Mouse (Mus musculus) T-helper 2 cell (primary cell): ENCODE results near the gene Inca1.

Experiments used
- in situ Hi-C: fragments of 300-600 bp; cut with MboI, MseI; formaldehyde crosslinking; loops from one replicate; pipeline ENCODE4 v1.15.1; 2025; ENCODE audit warnings: high pct_unique_total_duplicates

Gene Inca1

DNA sequence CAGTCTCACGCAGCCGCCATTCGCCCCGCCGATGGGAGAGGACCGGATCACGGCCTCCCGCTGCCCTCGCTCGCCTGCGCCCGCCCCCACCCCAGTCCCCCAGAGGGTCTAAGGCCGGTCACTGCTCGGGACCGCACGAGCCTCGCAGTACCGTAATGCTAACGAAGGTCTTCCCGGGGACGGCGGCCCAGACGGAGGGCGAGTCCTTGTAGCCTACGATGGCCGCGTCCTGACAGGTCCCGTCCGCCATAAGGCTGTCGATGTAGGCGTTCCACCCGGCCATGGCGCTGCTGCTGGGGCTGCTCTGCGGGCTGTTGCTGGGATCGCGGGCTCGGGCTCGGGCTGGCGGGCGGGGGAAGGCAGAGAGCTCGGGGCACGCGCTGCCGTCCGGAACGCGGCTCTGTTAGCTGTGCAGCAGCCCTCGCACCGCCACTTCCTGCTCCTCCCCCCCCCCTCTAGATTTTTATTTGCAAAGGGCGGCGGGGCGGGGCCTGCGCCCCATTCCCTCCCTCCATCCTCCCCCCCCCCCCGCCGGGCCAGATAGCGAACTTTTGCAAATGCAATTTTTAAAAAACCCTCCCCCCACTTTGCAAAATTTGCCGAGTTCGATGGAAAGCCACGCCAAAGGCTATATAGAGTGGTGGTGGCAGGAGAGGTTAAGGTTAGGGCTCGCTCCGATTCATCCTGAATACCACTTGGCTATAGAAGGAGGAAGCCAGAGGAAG is 45.6 kb downstream of the Inca1 start, which contains the start of gene Pfn1:
TSS of gene Pfn1 (minus strand) at position 447 of the 725 bp plus-strand sequence.
- in situ Hi-C loops: loop anchor here (25.0 kb wide), 2 partner anchors 892 to 1242 kb away; partner anchors contain the start of genes Kdm6b, Polr2a, Slc35g3 and Zbtb4

DNA sequence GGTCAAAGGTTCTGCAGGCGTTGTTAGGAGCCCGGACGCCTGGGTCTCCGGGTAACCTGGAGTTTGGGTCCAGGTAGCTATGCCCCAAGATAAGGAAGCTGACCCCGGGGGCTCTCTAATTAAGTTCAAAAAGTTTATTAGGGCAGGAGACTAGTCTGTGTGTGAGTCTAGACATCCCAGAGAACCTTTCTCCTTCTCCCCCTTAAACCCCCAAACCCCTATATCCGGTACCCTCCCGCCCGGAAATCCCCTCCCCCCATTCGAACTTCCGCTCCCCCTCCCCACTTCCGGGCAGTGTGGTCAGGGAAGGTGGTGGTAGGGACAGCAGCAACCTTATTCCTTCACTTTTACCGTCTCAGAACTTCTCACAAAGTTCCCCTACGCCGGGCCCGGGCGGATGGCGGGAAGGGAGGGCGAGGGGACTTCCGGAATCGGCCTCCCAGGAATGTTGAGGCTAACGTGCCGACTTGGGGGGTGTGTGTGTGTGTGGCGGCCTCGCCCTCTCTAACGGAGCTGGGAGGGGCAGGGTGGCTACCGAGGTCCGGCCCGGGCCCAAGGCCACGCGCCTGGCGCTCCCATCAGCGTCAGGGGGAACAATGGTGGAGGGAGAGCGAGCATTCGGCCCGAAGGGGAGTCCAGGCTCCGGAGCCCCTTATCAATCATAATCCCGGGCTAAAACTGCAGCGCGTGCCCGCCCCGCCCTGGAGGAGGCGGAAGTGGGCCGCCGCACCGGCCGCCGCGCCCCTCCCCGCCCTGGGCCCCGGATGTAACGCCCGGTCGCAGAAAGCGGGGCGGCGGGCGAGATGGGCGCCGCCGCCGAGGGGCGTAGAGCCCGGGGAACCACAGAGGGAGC is 46.4 kb downstream of the Inca1 start:
- in situ Hi-C loops: loop anchor here (25.0 kb wide), 2 partner anchors 891 to 1241 kb away; partner anchors contain the start of genes Kdm6b, Polr2a, Slc35g3 and Zbtb4

DNA sequence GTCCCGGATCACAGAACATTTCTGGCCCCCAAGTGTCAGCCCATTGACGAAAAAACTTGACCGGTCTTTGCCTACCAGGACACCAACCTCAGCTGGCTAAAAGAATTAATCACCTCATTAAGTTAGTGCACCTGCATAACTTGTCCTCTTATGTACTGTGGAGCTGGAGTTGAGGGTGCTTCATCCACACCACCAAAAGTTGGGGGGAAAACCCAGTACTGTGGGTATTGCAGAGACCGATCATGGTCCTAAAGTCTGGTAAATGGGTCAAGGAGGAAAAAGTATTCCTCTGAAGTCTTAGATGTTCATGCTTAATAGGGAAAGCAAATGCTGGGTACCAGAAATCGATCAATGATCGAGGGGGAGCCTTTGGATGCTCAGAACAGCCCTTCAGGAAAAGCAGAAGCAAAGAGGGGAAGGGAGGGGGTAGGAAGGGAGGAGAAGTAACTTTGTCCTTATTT is 47.0 kb downstream of the Inca1 start:
- in situ Hi-C loops: loop anchor here (25.0 kb wide), 2 partner anchors 891 to 1241 kb away; partner anchors contain the start of genes Kdm6b, Polr2a, Slc35g3 and Zbtb4

DNA sequence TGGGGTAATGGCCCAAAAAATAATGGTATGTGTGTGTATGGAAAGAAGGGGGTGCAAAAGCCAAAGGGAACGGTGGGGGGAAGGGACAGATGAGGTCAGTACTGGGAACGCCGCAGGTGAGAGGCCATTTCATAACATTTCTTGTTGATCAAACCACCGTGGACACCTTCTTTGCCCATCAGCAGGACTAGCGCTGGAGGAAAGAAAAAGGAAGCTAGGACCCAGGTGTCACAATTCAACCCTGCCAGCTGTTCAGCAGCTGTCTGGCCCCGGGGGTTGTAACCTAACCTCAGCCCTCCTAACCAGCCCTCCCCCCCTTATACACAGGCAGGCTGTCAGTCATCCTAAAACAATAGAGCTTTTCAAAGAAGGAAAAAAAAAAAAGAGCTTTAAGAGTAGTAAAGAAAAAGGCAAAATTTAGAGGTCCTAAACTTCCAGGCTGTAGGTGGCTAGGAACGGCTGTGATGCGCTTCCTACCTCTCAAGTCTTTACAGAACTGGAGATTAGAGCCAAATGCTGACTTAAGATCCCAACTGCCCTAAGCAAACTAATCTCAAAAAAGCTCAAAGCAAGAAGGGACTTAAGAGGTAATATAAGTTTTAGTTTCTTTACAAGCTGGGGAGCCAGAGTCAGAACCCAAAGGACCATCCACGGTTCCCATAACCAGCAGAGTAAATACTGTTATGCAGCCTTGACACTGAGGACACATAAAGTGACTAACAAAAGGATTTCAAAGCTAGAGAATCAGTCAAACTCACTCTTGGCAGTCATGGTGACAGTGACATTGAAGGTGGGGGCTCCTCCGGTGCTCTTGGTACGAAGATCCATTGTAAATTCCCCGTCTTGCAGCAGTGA is 47.7 kb downstream of the Inca1 start:
- in situ Hi-C loops: loop anchor here (25.0 kb wide), 2 partner anchors 890 to 1240 kb away; partner anchors contain the start of genes Kdm6b, Polr2a, Slc35g3 and Zbtb4

DNA sequence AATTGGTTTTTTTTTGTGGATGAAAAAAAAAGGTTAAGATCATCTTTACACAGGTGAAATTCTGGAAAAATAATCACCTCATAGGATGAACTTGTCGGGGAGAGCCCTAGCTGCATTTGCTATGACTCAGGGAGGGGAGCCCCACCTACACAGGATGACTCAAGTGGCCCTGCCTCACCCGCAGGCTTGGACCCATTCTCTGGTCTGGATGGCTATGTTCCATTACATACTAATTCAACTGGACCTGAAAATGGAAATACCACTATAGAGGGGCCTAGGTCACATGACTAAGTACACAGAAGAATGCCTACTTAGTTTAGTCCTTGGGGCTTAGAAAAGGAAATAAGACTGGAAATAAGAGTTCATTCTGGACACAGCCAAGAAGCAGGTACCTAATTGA is 48.6 kb downstream of the Inca1 start:
- in situ Hi-C loops: loop anchor here (25.0 kb wide), 2 partner anchors 889 to 1239 kb away; partner anchors contain the start of genes Kdm6b, Polr2a, Slc35g3 and Zbtb4

DNA sequence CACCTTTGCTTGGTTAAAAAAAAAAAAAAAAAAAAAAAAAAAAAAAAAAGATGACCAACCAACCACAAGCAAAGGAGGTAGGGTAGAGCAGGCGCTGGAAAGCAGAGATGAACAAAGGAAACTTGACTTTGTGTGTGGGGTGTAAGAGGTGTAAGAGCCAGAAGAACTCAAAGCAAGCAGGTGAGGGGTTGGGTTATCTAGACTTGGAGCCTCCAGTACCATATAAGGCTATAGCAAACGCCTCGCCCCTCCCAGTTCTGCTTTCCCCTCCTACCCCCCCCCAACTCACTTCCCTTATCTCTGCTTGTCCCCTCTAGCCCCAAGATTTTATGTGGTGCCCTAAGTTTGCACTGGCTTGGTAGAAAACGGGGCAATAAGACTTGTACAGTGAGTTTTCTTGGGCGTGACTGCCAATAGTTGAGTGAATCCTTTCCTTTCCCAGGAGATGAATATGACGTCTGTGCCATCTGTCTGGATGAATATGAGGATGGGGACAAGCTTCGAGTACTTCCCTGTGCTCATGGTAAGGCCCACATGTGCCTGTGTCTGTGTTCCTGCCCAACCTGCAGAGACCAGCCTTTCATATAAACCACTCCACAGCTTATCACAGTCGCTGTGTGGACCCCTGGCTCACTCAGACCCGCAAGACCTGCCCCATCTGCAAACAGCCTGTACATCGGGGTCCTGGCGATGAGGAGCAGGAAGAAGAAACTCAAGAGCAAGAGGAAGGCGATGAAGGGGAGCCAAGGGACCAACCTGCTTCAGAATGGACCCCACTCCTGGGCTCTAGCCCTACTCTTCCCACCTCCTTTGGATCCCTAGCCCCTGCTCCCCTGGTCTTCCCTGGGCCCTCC is 49.4 kb downstream of the Inca1 start:
- in situ Hi-C loops: loop anchor here (25.0 kb wide), 2 partner anchors 888 to 1238 kb away; partner anchors contain the start of genes Kdm6b, Polr2a, Slc35g3 and Zbtb4

DNA sequence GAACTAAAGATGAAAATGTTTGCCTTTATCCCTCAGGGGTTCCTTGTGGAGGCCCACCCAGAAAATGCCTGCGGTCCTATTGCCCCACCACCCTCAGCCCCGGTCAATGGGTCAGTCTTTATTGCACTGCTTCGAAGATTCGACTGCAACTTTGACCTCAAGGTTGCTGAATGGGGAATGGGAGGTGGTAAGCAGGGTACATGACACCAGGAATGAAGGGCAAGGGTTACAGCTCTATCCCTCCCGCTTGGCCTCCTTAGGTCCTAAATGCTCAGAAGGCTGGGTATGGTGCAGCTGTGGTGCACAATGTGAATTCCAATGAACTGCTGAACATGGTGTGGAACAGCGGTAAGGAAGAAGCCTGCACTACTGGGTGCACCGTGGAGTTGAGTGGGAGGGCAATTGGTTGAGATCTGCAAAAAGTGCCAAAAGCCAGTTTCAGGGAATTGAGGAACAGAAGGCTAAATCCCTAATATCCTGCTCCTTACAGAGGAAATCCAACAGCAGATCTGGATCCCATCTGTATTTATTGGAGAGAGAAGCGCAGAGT is 50.7 kb downstream of the Inca1 start:
- in situ Hi-C loops: no loop called here

DNA sequence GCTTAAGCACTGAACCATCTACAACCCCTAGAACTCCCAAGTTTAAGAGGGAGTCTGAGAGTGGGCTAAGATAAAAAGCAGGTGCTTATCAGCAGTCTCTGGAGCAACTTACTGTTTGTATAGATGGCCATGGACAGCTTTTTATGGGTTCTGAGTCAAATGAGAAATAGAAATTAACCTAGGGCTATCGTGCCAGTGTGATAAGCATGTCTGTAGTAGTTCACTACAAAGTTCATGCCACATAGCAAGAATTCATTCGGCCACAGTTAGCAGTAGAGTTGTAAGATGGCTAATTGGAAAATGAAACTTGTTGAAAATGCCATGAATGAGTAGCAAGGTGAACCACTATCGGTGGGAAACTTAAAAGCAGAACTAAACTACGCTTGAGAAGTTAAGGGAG is 51.4 kb downstream of the Inca1 start:
- in situ Hi-C loops: no loop called here

DNA sequence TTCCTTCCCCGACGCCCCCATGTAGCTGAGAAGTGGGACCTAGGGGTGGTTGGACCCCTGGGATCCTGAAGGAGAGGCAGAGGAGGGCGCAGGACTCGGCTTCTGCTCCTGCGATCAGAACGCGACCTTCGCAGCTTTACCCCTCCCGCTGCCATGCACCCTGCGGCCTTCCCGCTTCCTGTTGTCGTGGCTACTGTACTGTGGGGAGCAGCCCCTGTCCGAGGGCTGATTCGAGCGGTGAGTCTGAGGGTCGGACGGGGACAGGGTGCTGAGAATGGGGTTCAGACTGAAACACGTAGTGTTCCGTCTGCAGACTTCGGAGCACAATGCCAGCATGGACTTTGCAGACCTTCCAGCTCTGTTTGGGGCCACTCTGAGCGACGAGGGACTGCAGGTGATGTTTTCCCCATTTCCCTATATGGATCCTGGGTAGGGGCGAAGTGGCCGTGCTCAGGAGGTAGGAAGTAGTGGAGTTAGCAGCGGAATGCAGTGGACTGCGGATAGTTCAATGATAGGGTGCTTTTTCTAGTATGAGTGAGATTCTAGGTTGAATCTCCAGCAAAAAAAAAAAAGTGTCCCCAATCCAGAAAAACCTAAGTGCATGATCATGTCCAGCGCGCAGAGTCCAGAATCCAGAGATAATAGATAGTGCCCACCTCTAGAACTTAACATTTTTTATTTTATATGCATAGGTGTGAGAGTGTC is 52.1 kb downstream of the Inca1 start:
- in situ Hi-C loops: no loop called here

DNA sequence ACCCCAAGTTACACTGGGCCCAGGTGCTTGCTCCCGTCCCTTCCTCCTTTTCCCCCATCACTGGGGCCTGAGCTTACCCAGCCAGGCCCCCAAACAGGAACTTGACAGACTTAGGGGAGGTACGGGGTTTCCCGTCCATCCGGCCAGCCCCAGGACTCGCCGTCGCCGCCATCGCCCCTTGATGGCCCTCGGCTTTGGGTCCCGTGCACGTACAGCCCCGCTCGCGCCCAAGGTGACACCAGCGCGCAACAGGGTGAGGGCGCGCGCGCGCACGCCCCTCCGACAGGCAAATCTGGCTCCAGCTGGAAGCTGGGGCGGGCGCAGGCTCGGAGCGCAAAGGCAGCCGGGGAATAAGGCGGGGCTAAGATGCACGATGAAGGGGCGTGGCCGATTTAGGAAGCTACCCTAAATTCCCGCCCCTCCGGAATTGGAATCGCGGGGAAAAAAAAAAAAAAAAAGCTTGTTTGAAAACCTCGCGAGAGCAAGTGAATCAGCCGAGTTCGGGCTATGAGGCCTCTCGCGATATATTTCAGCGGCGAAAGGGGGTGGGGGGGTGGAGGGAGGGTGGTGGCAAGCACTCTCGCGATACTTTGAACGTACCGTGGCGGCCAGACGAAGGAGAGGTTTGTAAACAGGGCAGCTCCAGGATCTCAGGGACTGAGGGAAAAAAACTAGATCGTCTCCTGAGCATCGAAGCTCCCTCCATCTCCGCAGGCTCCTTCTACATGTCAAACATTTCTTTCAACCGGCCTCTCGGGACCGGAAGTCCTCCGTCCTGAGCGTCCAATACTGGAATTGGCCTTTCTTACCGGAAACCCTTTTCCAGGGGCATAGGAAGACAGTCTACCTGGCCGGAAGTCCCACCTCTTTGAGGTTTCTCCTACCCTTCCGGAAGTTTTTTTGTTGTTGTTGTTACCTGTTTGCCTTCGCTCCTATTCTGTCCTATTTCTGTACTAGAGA is 53.0 kb downstream of the Inca1 start, which contains the start of the genes Rnf167 and Slc25a11:
TSS of gene Rnf167 (plus strand) at position 545 of the 960 bp plus-strand sequence.
TSS of gene Slc25a11 (minus strand) at position 789 of the 960 bp plus-strand sequence.
- in situ Hi-C loops: no loop called here

DNA sequence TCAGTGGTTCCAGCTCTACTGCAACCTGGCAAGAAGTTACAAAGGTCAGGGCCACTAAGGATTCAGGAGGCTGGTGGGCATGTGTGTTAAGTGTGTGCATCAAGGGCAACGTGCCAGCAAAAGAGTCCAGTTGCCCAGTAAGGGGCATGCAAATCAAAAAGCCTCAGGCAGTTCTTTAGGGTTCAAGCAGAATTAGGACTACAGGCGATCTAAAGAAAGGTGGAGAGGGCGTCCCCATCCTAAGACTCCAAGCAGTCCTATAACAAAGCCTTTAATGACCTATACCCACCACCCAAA is 53.7 kb downstream of the Inca1 start:
- in situ Hi-C loops: no loop called here

DNA sequence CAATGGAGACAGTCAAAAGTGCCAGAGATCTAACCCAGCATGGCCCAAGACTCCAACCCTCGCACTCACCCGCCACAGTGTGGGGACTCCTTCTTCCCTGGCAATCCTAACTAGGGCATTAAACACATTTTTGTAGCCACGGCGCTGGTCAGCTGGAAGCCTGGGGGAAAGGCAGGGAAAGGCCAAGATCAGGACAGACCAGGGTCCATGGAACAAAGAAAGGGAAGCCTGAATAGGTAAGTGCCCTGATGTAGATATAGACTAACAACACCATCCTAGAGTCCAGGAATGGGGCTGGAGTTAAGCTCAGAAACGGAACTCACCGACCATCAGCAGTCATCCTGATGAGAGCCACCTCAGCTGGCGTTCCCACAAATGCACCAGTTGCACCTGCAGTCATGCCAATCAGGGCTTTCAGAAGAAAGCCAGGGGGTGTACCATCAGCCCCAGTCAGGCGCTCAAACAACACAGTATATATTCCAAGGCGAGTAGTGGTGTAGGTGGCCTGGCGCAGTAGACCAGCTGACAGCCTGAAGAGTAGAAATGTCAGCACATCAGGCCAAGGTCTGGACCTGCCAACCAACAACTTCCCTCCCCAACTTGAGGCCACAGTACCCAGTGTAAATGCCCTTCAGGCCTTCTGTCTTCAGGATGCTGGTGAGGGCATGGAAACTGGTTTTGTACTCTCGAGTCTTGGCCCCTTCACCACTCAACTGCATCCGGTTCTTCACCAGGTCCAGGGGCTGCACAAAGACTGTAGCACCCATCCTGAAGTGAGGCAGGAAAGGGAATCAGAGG is 54.3 kb downstream of the Inca1 start:
- in situ Hi-C loops: no loop called here

DNA sequence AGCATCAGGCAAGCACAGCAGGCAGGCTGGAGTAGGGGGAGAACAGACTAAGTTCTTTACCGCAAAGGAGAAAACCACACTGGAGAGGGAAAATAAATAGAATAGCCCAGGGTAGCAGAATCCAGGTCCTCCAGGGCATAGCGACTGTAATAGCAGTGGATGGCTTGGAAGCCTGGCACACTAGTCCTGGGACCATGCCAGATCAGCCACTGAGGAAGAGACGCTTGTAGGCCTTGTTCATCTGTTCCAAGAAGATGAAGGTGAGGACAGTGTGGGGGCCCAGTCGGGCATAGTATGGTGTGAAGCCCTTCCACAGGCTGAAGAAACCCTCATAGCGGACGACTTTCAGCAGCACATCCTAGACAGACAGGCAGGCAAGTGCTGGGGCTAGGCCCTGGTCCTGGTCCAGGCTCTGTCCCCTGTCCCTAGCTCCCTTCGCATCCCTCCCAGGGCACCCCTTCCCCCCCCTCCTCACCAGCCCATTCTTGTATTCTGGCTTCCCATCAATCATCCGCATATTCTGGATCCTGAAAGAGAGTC is 55.3 kb downstream of the Inca1 start:
- in situ Hi-C loops: no loop called here

DNA sequence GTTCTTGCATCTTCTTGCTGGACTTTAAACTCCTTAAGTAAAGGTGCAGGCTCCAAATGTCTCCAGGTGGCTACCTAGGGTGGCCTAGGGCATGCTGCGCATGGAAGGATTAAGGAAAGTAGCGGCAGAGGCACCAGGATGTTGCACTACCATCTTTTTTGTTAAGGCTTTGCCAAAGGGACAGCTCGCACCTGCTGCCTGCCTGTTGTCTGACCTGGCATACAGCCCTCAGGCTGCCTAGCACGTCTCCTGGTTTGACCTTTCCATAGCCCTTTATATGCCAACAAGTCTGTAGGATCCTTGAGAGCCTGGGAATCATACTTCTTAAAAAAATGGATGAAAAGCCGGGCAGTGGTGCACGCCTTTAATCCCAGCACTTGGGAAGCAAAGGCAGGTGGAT is 56.9 kb downstream of the Inca1 start:
- in situ Hi-C loops: no loop called here

DNA sequence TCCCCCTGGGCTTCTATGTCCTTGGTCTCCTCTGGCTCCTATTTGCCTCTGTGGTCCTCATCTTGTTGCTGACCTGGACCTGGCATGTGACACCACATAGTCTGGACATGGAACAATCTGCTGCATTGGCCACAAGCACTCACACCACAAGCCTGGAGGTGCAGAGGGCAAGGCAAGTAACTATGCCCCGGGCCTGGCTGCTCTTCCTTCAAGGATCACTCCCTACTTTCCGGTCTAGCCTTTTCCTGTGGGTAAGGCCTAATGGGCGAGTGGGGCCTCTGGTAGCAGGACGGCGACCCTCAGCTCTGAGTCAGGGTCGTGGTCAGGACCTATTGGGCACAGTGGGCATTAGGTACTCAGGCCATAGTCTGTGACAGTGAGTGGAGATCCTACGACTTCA is 58.7 kb downstream of the Inca1 start:
- in situ Hi-C loops: no loop called here

DNA sequence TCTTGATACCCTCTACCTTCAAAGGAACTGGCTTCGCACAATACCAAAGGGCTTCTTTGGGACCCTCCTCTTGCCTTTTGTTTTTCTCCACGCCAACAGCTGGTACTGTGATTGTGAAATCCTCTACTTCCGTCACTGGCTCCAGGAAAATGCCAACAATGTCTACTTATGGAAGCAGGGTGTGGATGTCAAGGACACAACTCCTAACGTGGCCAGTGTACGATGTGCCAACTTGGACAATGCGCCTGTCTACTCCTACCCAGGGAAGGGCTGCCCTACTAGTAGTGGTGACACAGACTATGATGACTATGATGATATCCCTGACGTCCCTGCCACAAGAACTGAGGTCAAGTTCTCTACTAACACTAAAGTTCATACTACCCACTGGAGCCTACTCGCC is 60.0 kb downstream of the Inca1 start:
- in situ Hi-C loops: no loop called here

DNA sequence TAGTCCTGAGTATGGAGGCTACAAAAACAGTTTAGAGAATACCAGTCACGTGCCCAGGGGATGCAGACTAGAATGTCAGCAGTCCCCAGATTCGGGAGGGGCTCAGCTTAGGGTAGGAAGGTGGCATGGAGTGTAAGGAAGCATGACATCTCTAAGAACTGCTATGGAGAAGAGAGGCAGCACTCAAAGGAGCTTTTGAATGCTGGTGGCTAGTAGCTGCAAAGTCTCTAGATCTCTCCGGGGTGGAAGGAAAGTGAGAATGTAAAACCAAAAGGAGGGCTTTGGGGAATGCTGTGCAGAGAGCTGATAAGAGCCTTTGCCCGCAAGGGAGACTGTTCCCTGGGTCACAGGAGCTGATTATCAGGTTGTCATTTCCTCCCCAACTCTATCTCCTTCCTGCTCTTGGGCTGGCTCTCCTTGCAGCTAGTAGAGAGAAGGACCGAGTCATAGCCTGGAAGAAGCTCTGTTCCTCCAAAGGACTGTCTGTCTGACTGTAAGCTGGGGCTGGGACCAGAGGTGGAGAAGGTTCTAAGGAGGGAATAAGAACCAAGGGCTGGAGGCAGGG is 61.2 kb downstream of the Inca1 start, which contains the start of gene Gp1ba:
TSS of gene Gp1ba (plus strand) at position 409 of the 565 bp plus-strand sequence.
- in situ Hi-C loops: no loop called here
